In genomic region chr12:85150321-85151001, GRCm38 (mm10) we compare ENCODE assay signal across 7 mouse cellular contexts. TPM values are rescaled to one million over a fixed set of nuclear protein-coding genes. Genes with fewer than 3 reads are reported as not detected.
DNase-seq lines count a peak whose midpoint lies in the region; ATAC-seq and TF ChIP-seq lines count a peak whose summit lies in the region.

No protein-coding gene starts in this region.

- WGBS in lung, embryonic 14.5 days, result 7% methylated on average over 20 of the region's 20 CpGs
- 7% methylated on average over 20 of the region's 20 CpGs for WGBS in forebrain, embryonic 15.5 days
- 15% methylated on average over 20 of the region's 20 CpGs for WGBS in liver, embryonic 11.5 days
- WGBS in stomach, embryonic 14.5 days, result 12% methylated on average over 20 of the region's 20 CpGs

- no peak overlapping the region; the same call in 1 of the 2 replicates for H3K9ac ChIP-seq in lung, embryonic 14.5 days
- peak overlapping the region; percentile 75 for H3K9ac ChIP-seq in forebrain, embryonic 15.5 days (replicated peaks)
- H3K9ac ChIP-seq in liver, embryonic 11.5 days (ENCODE audit: low read depth, low read length), result no peak overlapping the region; the same call in 1 of the 2 replicates
- H3K9ac ChIP-seq in stomach, embryonic 14.5 days (replicated peaks; ENCODE audit: low read depth, low read length), result no peak overlapping the region; the same call in 1 of the 2 replicates

- no peak for TF ChIP-seq CTCF in lung, embryonic 14.5 days (IDR thresholded peaks at IDR 0.05; ENCODE audit: low read depth)

- H3K4me2 ChIP-seq in lung, embryonic 14.5 days, result peak overlapping the region; percentile 48
- H3K4me2 ChIP-seq in forebrain, embryonic 15.5 days (replicated peaks), result peak overlapping the region; percentile 69
- H3K4me2 ChIP-seq in liver, embryonic 11.5 days, result peak overlapping the region; percentile 64
- peak overlapping the region; percentile 40 for H3K4me2 ChIP-seq in stomach, embryonic 14.5 days (replicated peaks; ENCODE audit: low read depth, low read length)

- no peak for ATAC-seq in lung, embryonic 14.5 days (ENCODE audit: insufficient read depth)
- 0 out of 2 replicates have a peak, but pooled peaks have one; percentile 8 for ATAC-seq in forebrain, embryonic 15.5 days (replicated peaks)
- ATAC-seq in liver, embryonic 11.5 days (replicated peaks; ENCODE audit: low FRiP score), result no peak
- no peak for ATAC-seq in stomach, embryonic 14.5 days (ENCODE audit: insufficient number of reproducible peaks, insufficient read depth, low FRiP score, low read depth)

- no peaks in the 10 kb centered on the region for H3K36me3 ChIP-seq in lung, embryonic 14.5 days (ENCODE audit: insufficient read depth)
- H3K36me3 ChIP-seq in forebrain, embryonic 15.5 days, result no peaks in the 10 kb centered on the region
- H3K36me3 ChIP-seq in liver, embryonic 11.5 days (ENCODE audit: control insufficient read depth, insufficient read depth, low read length), result no peaks in the 10 kb centered on the region
- H3K36me3 ChIP-seq in stomach, embryonic 14.5 days (ENCODE audit: control insufficient read depth, insufficient read depth, low read length), result no peaks in the 10 kb centered on the region

- no peak for DNase-seq in lung, embryonic 14.5 days
- no peak for DNase-seq in lung, postnatal 14 days
- DNase-seq in liver, embryonic 11.5 days (ENCODE audit: low spot score), result no peak
- no peak for DNase-seq in left cerebral cortex, postnatal 10 days (ENCODE audit: extremely low spot score in 1 of 2, low spot score in 2 of 2)
- DNase-seq in layer of hippocampus, adult 11-12 months (ENCODE audit: low spot score), result no peak

- H3K4me1 ChIP-seq in lung, embryonic 14.5 days (ENCODE audit: insufficient read depth), result no peaks in the 10 kb centered on the region
- peaks cover 25% of the 10 kb centered on the region for H3K4me1 ChIP-seq in forebrain, embryonic 15.5 days
- peaks cover 5% of the 10 kb centered on the region for H3K4me1 ChIP-seq in liver, embryonic 11.5 days (replicated peaks; ENCODE audit: control insufficient read depth, insufficient read depth, low read length)
- peaks cover 5% of the 10 kb centered on the region; the same call in 1 of the 2 replicates for H3K4me1 ChIP-seq in stomach, embryonic 14.5 days (ENCODE audit: control insufficient read depth, insufficient read depth, low read length)

- H3K9me3 ChIP-seq in lung, embryonic 14.5 days (ENCODE audit: low read depth, low read length), result no peaks in the 10 kb centered on the region
- H3K9me3 ChIP-seq in forebrain, embryonic 15.5 days, result no peaks in the 10 kb centered on the region
- no peaks in the 10 kb centered on the region for H3K9me3 ChIP-seq in liver, embryonic 11.5 days (ENCODE audit: control insufficient read depth, low read length)
- no peaks in the 10 kb centered on the region for H3K9me3 ChIP-seq in stomach, embryonic 14.5 days (ENCODE audit: control insufficient read depth, low read depth, low read length)

- H3K4me3 ChIP-seq in lung, embryonic 14.5 days (ENCODE audit: low read depth, low read length), result peak overlapping the region; percentile 15; the same call in 1 of the 2 replicates
- H3K4me3 ChIP-seq in forebrain, embryonic 15.5 days, result peak overlapping the region; percentile 62
- peak overlapping the region; percentile 30 for H3K4me3 ChIP-seq in liver, embryonic 11.5 days (ENCODE audit: low read depth, low read length)
- H3K4me3 ChIP-seq in stomach, embryonic 14.5 days (ENCODE audit: low read depth, low read length), result peak overlapping the region; percentile 7; the same call in 1 of the 2 replicates

- intact Hi-C loops in left cerebral cortex, postnatal 10 days (cut with DNase I), result no loop called here

- peaks cover 4% of the 10 kb centered on the region for H3K27me3 ChIP-seq in lung, embryonic 14.5 days (ENCODE audit: insufficient read depth, low read length)
- H3K27me3 ChIP-seq in forebrain, embryonic 15.5 days, result no peaks in the 10 kb centered on the region; the same call in 1 of the 2 replicates
- peaks cover 18% of the 10 kb centered on the region for H3K27me3 ChIP-seq in liver, embryonic 11.5 days (replicated peaks; ENCODE audit: control insufficient read depth, insufficient read depth, low read length)
- no peaks in the 10 kb centered on the region for H3K27me3 ChIP-seq in stomach, embryonic 14.5 days (ENCODE audit: control insufficient read depth, insufficient read depth, low read length)

- no peak overlapping the region for H3K27ac ChIP-seq in lung, embryonic 14.5 days (ENCODE audit: low read depth)
- H3K27ac ChIP-seq in forebrain, embryonic 15.5 days (replicated peaks), result peak overlapping the region; percentile 31; the same call in 1 of the 2 replicates
- H3K27ac ChIP-seq in liver, embryonic 11.5 days (ENCODE audit: low read depth, low read length), result no peak overlapping the region
- H3K27ac ChIP-seq in stomach, embryonic 14.5 days (ENCODE audit: low read length), result no peak overlapping the region

RNA-seq across cellular contexts. Expression of gene Rps6kl1, which starts 0.6 kb away (rescaled TPM):
- 0.91 and 1.0 TPM in 2 replicates for polyA plus RNA-seq in lung, embryonic 14.5 days (2014; fragmentation: Nextera tagmentation; extraction: Ambion mirVana)
- polyA plus RNA-seq in forebrain, embryonic 15.5 days (2015; fragmentation: Nextera tagmentation; extraction: Ambion mirVana), result 19.8 and 22.2 TPM in 2 replicates
- 0.99 and 1.1 TPM in 2 replicates for polyA plus RNA-seq in liver, embryonic 11.5 days (2014; fragmentation: Nextera tagmentation; extraction: Ambion mirVana)
- 1.5 and 1.8 TPM in 2 replicates for polyA plus RNA-seq in stomach, embryonic 14.5 days (2014; fragmentation: Nextera tagmentation; extraction: Ambion mirVana)
- total RNA-seq in left cerebral cortex, postnatal 10 days (2021), result 10 to 100 TPM; 38.8 to 39.5 TPM

RNA-seq across cellular contexts. Expression of gene Pgf, which starts 27.1 kb away (rescaled TPM):
- 10.9 and 14.6 TPM in 2 replicates for polyA plus RNA-seq in lung, embryonic 14.5 days (2014; fragmentation: Nextera tagmentation; extraction: Ambion mirVana)
- polyA plus RNA-seq in forebrain, embryonic 15.5 days (2015; fragmentation: Nextera tagmentation; extraction: Ambion mirVana), result 6.2 and 6.3 TPM in 2 replicates
- polyA plus RNA-seq in liver, embryonic 11.5 days (2014; fragmentation: Nextera tagmentation; extraction: Ambion mirVana), result 4.0 and 5.7 TPM in 2 replicates
- 18.2 and 21.8 TPM in 2 replicates for polyA plus RNA-seq in stomach, embryonic 14.5 days (2014; fragmentation: Nextera tagmentation; extraction: Ambion mirVana)
- total RNA-seq in left cerebral cortex, postnatal 10 days (2021), result 1 to 10 TPM; 3.9 to 4.8 TPM

RNA-seq across cellular contexts. Expression of gene Dlst, which starts 39.8 kb away (rescaled TPM):
- polyA plus RNA-seq in lung, embryonic 14.5 days (2014; fragmentation: Nextera tagmentation; extraction: Ambion mirVana), result 112 and 115 TPM in 2 replicates
- 96.3 and 99.7 TPM in 2 replicates for polyA plus RNA-seq in forebrain, embryonic 15.5 days (2015; fragmentation: Nextera tagmentation; extraction: Ambion mirVana)
- polyA plus RNA-seq in liver, embryonic 11.5 days (2014; fragmentation: Nextera tagmentation; extraction: Ambion mirVana), result 139 and 143 TPM in 2 replicates
- polyA plus RNA-seq in stomach, embryonic 14.5 days (2014; fragmentation: Nextera tagmentation; extraction: Ambion mirVana), result 99.1 and 102 TPM in 2 replicates
- total RNA-seq in left cerebral cortex, postnatal 10 days (2021), result 100 to 1,000 TPM; 171 to 180 TPM

RNA-seq across cellular contexts. Expression of gene Prox2, which starts 39.9 kb away (rescaled TPM):
- 3.1 and 4.6 TPM in 2 replicates for polyA plus RNA-seq in lung, embryonic 14.5 days (2014; fragmentation: Nextera tagmentation; extraction: Ambion mirVana)
- 1.7 and 1.8 TPM in 2 replicates for polyA plus RNA-seq in forebrain, embryonic 15.5 days (2015; fragmentation: Nextera tagmentation; extraction: Ambion mirVana)
- 3.8 and 4.3 TPM in 2 replicates for polyA plus RNA-seq in liver, embryonic 11.5 days (2014; fragmentation: Nextera tagmentation; extraction: Ambion mirVana)
- 4.4 and 5.3 TPM in 2 replicates for polyA plus RNA-seq in stomach, embryonic 14.5 days (2014; fragmentation: Nextera tagmentation; extraction: Ambion mirVana)
- 1 to 10 TPM in 1 of 2 experiments, under 1 TPM in 1; 0.51 to 1.0 TPM for total RNA-seq in left cerebral cortex, postnatal 10 days (2021)

Comparison
In these comparisons a context has a peak if more than half of its experiments do, and no peak if none do; other contexts are left out.
1. H3K4me3 ChIP-seq: peak in every context shown above with its lines; median percentile 62 in forebrain, embryonic 15.5 days; 30 in liver, embryonic 11.5 days; 15 in lung, embryonic 14.5 days; 7 in stomach, embryonic 14.5 days.